Mouse (Mus musculus) liver, embryonic 11.5 days (tissue): ENCODE data around the gene Sun2. TPM values are rescaled to one million over a fixed set of nuclear protein-coding genes. Genes with fewer than 3 reads are reported as not detected.

Experiments used
- ATAC-seq: fragments of 200-750 bp; cut with Nextera tagmentation; replicated peaks from 2 replicates; pipeline ENCODE4 v1.8.0; 2017; ENCODE audit warnings: moderate number of reproducible peaks, mild to moderate bottlenecking, moderate TSS enrichment, moderate library complexity; ENCODE audit not compliant: low FRiP score
- DNase-seq: peaks from one replicate; pipeline ENCODE4 v3.0.0-alpha.2; 2017; ENCODE audit warnings: low spot score
- H3K27ac ChIP-seq: fragments of 300-500 bp; sonication (generic); 2 replicates; pipeline ENCODE4 v1.5.1; 2014; ENCODE audit warnings: mild to moderate bottlenecking, low read depth, low read length, control low read depth
- H3K27me3 ChIP-seq: fragments of 300-500 bp; sonication (generic); replicated peaks from 2 replicates; pipeline ENCODE4 v1.6.1; 2014; ENCODE audit warnings: low read length, mixed read lengths; ENCODE audit not compliant: control insufficient read depth, insufficient read depth
- H3K36me3 ChIP-seq: fragments of 300-500 bp; sonication (generic); 2 replicates; pipeline ENCODE4 v1.6.1; 2014; ENCODE audit warnings: mild to moderate bottlenecking, low read length, moderate library complexity, mixed read lengths; ENCODE audit not compliant: control insufficient read depth, insufficient read depth
- H3K4me1 ChIP-seq: fragments of 300-500 bp; sonication (generic); replicated peaks from 2 replicates; pipeline ENCODE4 v1.6.1; 2014; ENCODE audit warnings: low read length, mixed read lengths; ENCODE audit not compliant: control insufficient read depth, insufficient read depth
- H3K4me2 ChIP-seq: fragments of 300-500 bp; sonication (generic); 2 replicates; pipeline ENCODE4 v1.6.1; 2014; ENCODE audit warnings: mild to moderate bottlenecking, control low read depth, moderate library complexity
- H3K4me3 ChIP-seq: fragments of 300-500 bp; sonication (generic); 2 replicates; pipeline ENCODE4 v1.5.1; 2014; ENCODE audit warnings: low read depth, low read length, control low read depth
- H3K9ac ChIP-seq: fragments of 300-500 bp; sonication (generic); 2 replicates; pipeline ENCODE4 v1.6.1; 2014; ENCODE audit warnings: low read depth, low read length, control low read depth
- H3K9me3 ChIP-seq: fragments of 300-500 bp; sonication (generic); 2 replicates; pipeline ENCODE4 v1.6.1; 2016; ENCODE audit warnings: low read length, inconsistent platforms, mixed read lengths; ENCODE audit not compliant: control insufficient read depth
- WGBS: fragments of 180-500 bp; shearing (Covaris S2); extraction: QIAGEN DNeasy Blood & Tissue Kit; methylation state at CpG from one replicate; pipeline ENCODE4 v1.1.7; 2014; 5-methylcytosine and 5-hydroxymethylcytosine counted together
- polyA plus RNA-seq: library from polyadenylated mRNA; unstranded; fragments of >200 nt; fragmentation: Nextera tagmentation; extraction: Ambion mirVana; gene quantifications from 2 replicates; pipeline ENCODE4 v1.2.1, GENCODE M21; 2014

Sun2 gene
- polyA plus RNA-seq, 1 experiment from 2014 or later: 2.2 TPM

- Histone ChIP-seq H3K27me3 (no peaks in the 10 kb centered on the region), H3K4me1 (no peaks in the 10 kb centered on the region), H3K4me3 (no peak overlapping the region), H3K36me3 (no peaks in the 10 kb centered on the region; the same call in 1 of the 2 replicates), H3K27ac (no peak overlapping the region), H3K4me2 (no peak overlapping the region), H3K9ac (no peak overlapping the region), H3K9me3 (no peaks in the 10 kb centered on the region)
- ATAC-seq (no peak), DNase-seq (no peak)
- WGBS: 89% methylated on average over 7 of the region's 7 CpGs
Observed at GRCm38 (mm10) chr15:79763601-79764246, 21.4 kb upstream of the Sun2 start.

GRCm38 (mm10) chr15:79763001-79763400 lies 20.7 kb upstream of the Sun2 start:
- ATAC-seq: no peak

GRCm38 (mm10) chr15:79760956-79761355 lies 18.6 kb upstream of the Sun2 start:
- Histone ChIP-seq H3K4me3 (no peak overlapping the region), H3K27ac (no peak overlapping the region), H3K27me3 (no peaks in the 10 kb centered on the region), H3K9me3 (no peaks in the 10 kb centered on the region), H3K9ac (no peak overlapping the region), H3K4me2 (no peak overlapping the region), H3K36me3 (no peaks in the 10 kb centered on the region; the same call in 1 of the 2 replicates), H3K4me1 (no peaks in the 10 kb centered on the region)
- ATAC-seq (no peak), DNase-seq (no peak)
- WGBS: 87% methylated on average over 6 of the region's 6 CpGs

More at GRCm38 (mm10) chr15:79763001-79763400, 20.7 kb upstream of the Sun2 start:
- no peak overlapping the region for H3K9ac ChIP-seq
- H3K27me3 ChIP-seq: no peaks in the 10 kb centered on the region
- no peak overlapping the region for H3K4me3 ChIP-seq
- no peak overlapping the region for H3K27ac ChIP-seq
- no peaks in the 10 kb centered on the region for H3K4me1 ChIP-seq
- H3K4me2 ChIP-seq: no peak overlapping the region
- no peak for DNase-seq
- H3K9me3 ChIP-seq: no peaks in the 10 kb centered on the region
- 85% methylated on average over 9 of the region's 9 CpGs for WGBS
- no peaks in the 10 kb centered on the region; the same call in 1 of the 2 replicates for H3K36me3 ChIP-seq

GRCm38 (mm10) chr15:79757118-79757517 lies 14.8 kb upstream of the Sun2 start:
- Histone ChIP-seq H3K4me2 (no peak overlapping the region), H3K27me3 (no peaks in the 10 kb centered on the region), H3K4me3 (no peak overlapping the region), H3K36me3 (no peaks in the 10 kb centered on the region), H3K27ac (no peak overlapping the region), H3K4me1 (no peaks in the 10 kb centered on the region), H3K9ac (no peak overlapping the region), H3K9me3 (no peaks in the 10 kb centered on the region)
- ATAC-seq (no peak), DNase-seq (no peak)
- WGBS: 62% methylated on average over 3 of the region's 3 CpGs

- Histone ChIP-seq H3K27ac (no peak overlapping the region), H3K36me3 (no peaks in the 10 kb centered on the region), H3K4me2 (no peak overlapping the region), H3K4me1 (no peaks in the 10 kb centered on the region), H3K27me3 (no peaks in the 10 kb centered on the region), H3K9me3 (no peaks in the 10 kb centered on the region), H3K9ac (no peak overlapping the region), H3K4me3 (no peak overlapping the region)
- DNase-seq: no peak
- no peak for ATAC-seq
- 73% methylated on average over 8 of the region's 8 CpGs for WGBS
Observed at GRCm38 (mm10) chr15:79755977-79756625, 13.8 kb upstream of the Sun2 start.

GRCm38 (mm10) chr15:79755176-79755575 lies 12.8 kb upstream of the Sun2 start:
- Histone ChIP-seq H3K4me1 (no peaks in the 10 kb centered on the region), H3K4me2 (no peak overlapping the region), H3K4me3 (no peak overlapping the region), H3K9ac (no peak overlapping the region), H3K36me3 (no peaks in the 10 kb centered on the region), H3K27me3 (no peaks in the 10 kb centered on the region), H3K27ac (no peak overlapping the region), H3K9me3 (no peaks in the 10 kb centered on the region)
- DNase-seq (no peak), ATAC-seq (no peak)
- WGBS: 73% methylated on average over 4 of the region's 4 CpGs

GRCm38 (mm10) chr15:79753873-79754272 lies 11.5 kb upstream of the Sun2 start:
- no peaks in the 10 kb centered on the region for H3K36me3 ChIP-seq
- no peak overlapping the region for H3K27ac ChIP-seq
- ATAC-seq: no peak
- no peak overlapping the region for H3K9ac ChIP-seq
- no peak overlapping the region for H3K4me3 ChIP-seq
- H3K4me2 ChIP-seq: no peak overlapping the region
- H3K4me1 ChIP-seq: no peaks in the 10 kb centered on the region
- H3K27me3 ChIP-seq: no peaks in the 10 kb centered on the region
- 53% methylated on average over 4 of the region's 4 CpGs for WGBS
- no peak for DNase-seq
- H3K9me3 ChIP-seq: no peaks in the 10 kb centered on the region

- DNase-seq (no peak), ATAC-seq (no peak)
- Histone ChIP-seq H3K27ac (no peak overlapping the region), H3K4me2 (no peak overlapping the region), H3K9me3 (no peaks in the 10 kb centered on the region), H3K4me3 (no peak overlapping the region), H3K27me3 (no peaks in the 10 kb centered on the region), H3K4me1 (no peaks in the 10 kb centered on the region), H3K9ac (no peak overlapping the region), H3K36me3 (no peaks in the 10 kb centered on the region)
- WGBS: 78% methylated on average over 3 of the region's 3 CpGs
Observed at GRCm38 (mm10) chr15:79753420-79753752, 11.1 kb upstream of the Sun2 start.
